Mouse (Mus musculus) layer of hippocampus, adult 11-12 months (tissue): ENCODE results near the gene Cbfb.
A peak's percentile ranks its signal among the peaks of the same experiment; 100 is the strongest.

Experiments used
- DNase-seq: peaks from one replicate; pipeline ENCODE4 v3.0.0; 2022; ENCODE audit warnings: low spot score

Cbfb gene

GRCm38 (mm10) chr8:105251954-105252353, 81.5 kb downstream of the Cbfb start:
- DNase-seq = no peak

GRCm38 (mm10) chr8:105252680-105253537, 82.4 kb downstream of the Cbfb start:
- no peak for DNase-seq

- no peak for DNase-seq
Measured at GRCm38 (mm10) chr8:105253766-105254151, 83.3 kb downstream of the Cbfb start.

GRCm38 (mm10) chr8:105254152-105254965, 83.9 kb downstream of the Cbfb start:
- DNase-seq = peak; percentile 90

- peak; percentile 64 for DNase-seq
Measured at GRCm38 (mm10) chr8:105254966-105255350, 84.5 kb downstream of the Cbfb start, which contains the start of gene B3gnt9. TSS of gene B3gnt9 (minus strand) at chr8:105255153.

- DNase-seq = no peak
Measured at GRCm38 (mm10) chr8:105257318-105258114, 87.0 kb downstream of the Cbfb start.

GRCm38 (mm10) chr8:105258911-105259720, 88.6 kb downstream of the Cbfb start:
- no peak for DNase-seq

- peak; percentile 70 for DNase-seq
Measured at GRCm38 (mm10) chr8:105259721-105260320, 89.3 kb downstream of the Cbfb start.

- no peak for DNase-seq
Measured at GRCm38 (mm10) chr8:105260371-105261099, 90.1 kb downstream of the Cbfb start.

GRCm38 (mm10) chr8:105261326-105261980, 91.0 kb downstream of the Cbfb start:
- no peak for DNase-seq

- DNase-seq = no peak
Measured at GRCm38 (mm10) chr8:105263244-105263912, 92.9 kb downstream of the Cbfb start.

- DNase-seq = no peak
Measured at GRCm38 (mm10) chr8:105264024-105264982, 93.8 kb downstream of the Cbfb start, which contains the start of the genes Tradd and Fbxl8. TSS of gene Tradd (minus strand) at chr8:105264609. TSS of gene Fbxl8 (plus strand) at chr8:105264648.

- no peak for DNase-seq
Measured at GRCm38 (mm10) chr8:105265128-105265527, 94.7 kb downstream of the Cbfb start.

GRCm38 (mm10) chr8:105266775-105267174, 96.3 kb downstream of the Cbfb start:
- DNase-seq = no peak
